Mouse (Mus musculus) small intestine, adult 2 months (tissue): ENCODE measurements at regions not wholly inside any gene's neighbourhood (a gene's known extent, or its start where the extent isn't known, plus 50 kb on each side); places are given as distances from the start of the nearest gene placed in this dataset.

Experiments used
- CTCF ChIP-seq: fragments of 200-500 bp; IDR thresholded peaks from 2 replicates; pipeline ENCODE4 v1.5.1; 2012; ENCODE audit warnings: low read depth, mild to moderate bottlenecking, control low read depth, inconsistent platforms, low read length, moderate library complexity, mixed read lengths; ENCODE audit not compliant: insufficient replicate concordance, insufficient read length; ENCODE audit errors: extremely low read depth
- POLR2A ChIP-seq: fragments of 200-500 bp; IDR thresholded peaks from 2 replicates; pipeline ENCODE4 v1.6.1; 2012; ENCODE audit warnings: low read depth, mild to moderate bottlenecking, control low read depth, inconsistent platforms, low read length, moderate library complexity

GRCm38 (mm10) chr2:170253681-170254440 lies 106.0 kb upstream of the Zfp217 start:
- no peak for TF ChIP-seq CTCF
- TF ChIP-seq POLR2A, result no peak
